Mouse (Mus musculus) midbrain, embryonic 10.5 days (tissue): ENCODE measurements at regions not wholly inside any gene's neighbourhood (a gene's known extent, or its start where the extent isn't known, plus 50 kb on each side); places are given as distances from the start of the nearest gene placed in this dataset.

Experiments
- DNase-seq: peaks from one replicate; pipeline ENCODE4 v3.0.0-alpha.2; 2017; ENCODE audit warnings: low spot score
- H3K27ac ChIP-seq: fragments of 300-500 bp; sonication (generic); replicated peaks from 2 replicates; pipeline ENCODE4 v1.5.1; 2016; ENCODE audit warnings: mild to moderate bottlenecking
- H3K27me3 ChIP-seq: fragments of 300-500 bp; sonication (generic); 2 replicates; pipeline ENCODE4 v1.6.1; 2016; ENCODE audit warnings: low read depth, mild to moderate bottlenecking; ENCODE audit not compliant: poor library complexity, severe bottlenecking
- H3K36me3 ChIP-seq: fragments of 300-500 bp; sonication (generic); 2 replicates; pipeline ENCODE4 v1.6.1; 2016; ENCODE audit warnings: mild to moderate bottlenecking, moderate library complexity
- H3K4me1 ChIP-seq: fragments of 300-500 bp; sonication (generic); 2 replicates; pipeline ENCODE4 v1.6.1; 2016
- H3K4me3 ChIP-seq: fragments of 300-500 bp; sonication (generic); 2 replicates; pipeline ENCODE4 v1.5.1; 2016; ENCODE audit warnings: mild to moderate bottlenecking, moderate library complexity
- H3K9me3 ChIP-seq: fragments of 300-500 bp; sonication (generic); replicated peaks from 2 replicates; pipeline ENCODE4 v1.6.1; 2016; ENCODE audit warnings: mild to moderate bottlenecking
- WGBS: fragments of 180-500 bp; shearing (Covaris S2); methylation state at CpG from one replicate; pipeline ENCODE4 v1.1.7; 2016; 5-methylcytosine and 5-hydroxymethylcytosine counted together

DNA sequence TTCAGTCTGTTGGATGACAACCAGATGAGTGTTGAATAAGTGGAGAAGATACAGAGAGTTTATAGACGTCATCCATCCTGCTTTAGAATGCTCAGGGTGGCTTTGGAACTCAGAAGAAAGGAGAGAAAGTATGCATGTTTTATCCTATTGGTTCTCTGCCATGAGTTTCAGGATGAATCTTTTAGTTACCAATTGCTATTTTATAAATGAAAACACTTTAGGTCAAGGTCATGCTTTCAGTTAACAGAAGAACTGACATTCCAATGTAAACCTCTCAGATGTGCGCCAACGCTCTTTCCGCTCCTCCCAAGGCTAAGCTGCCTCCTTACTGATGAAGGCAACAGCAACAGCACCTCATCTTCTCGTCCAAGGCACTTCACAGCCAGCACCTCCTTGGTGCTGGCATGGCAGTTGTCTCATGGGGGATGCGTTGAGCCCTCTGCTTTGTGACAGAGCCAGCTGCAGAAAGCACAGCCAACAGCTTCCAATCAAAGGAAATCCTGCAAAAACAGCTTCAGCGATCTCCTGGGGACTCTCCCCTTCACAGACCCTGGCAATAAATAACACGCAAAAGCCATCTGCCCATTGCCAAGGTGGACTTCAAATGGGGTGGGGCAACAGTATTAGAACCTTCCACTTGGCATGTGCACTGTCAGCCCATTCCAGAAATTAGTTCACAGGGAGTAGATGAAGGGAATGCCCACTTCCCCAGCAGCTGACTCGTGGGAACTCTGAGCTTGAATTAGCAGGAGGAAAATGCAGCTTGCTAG lies 580.9 kb upstream of the Klf4 start:
- peaks cover 4% of the 10 kb centered on the region; the same call in 1 of the 2 replicates for H3K4me1 ChIP-seq
- H3K9me3 ChIP-seq, result no peaks in the 10 kb centered on the region
- H3K27ac ChIP-seq, result no peak overlapping the region
- DNase-seq, result no peak
- no peaks in the 10 kb centered on the region for H3K27me3 ChIP-seq
- WGBS, result 71% methylated on average over 9 of the region's 9 CpGs
- H3K36me3 ChIP-seq, result no peaks in the 10 kb centered on the region
- no peak overlapping the region for H3K4me3 ChIP-seq

- no peak overlapping the region for H3K4me3 ChIP-seq
- no peaks in the 10 kb centered on the region for H3K4me1 ChIP-seq
- H3K9me3 ChIP-seq, result no peaks in the 10 kb centered on the region
- WGBS, result 83% methylated on average over 4 of the region's 4 CpGs
- H3K27me3 ChIP-seq, result no peaks in the 10 kb centered on the region
- DNase-seq, result no peak
- no peaks in the 10 kb centered on the region for H3K36me3 ChIP-seq
- no peak overlapping the region for H3K27ac ChIP-seq
Observed at GRCm38 (mm10) chr4:56106962-56107361, 574.7 kb upstream of the Klf4 start.

DNA sequence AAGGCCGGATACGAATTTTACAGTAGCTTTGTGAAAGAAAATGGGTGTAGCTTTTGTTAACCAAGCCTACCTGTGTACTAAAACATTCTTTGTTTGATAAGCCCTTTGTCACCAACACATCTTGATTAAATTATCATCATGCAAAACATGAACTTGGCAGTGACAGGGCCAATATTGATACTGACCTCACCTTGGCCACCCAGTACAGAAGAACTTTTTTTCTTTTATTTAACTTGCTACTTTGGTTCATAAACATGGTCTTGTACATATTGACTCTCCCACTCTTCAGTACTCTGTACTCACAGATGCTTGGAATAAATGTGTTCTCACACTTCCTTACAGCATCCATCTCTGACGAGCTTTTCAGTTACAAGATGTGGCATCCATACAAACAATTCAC lies 570.0 kb upstream of the Klf4 start:
- Histone ChIP-seq H3K27ac (no peak overlapping the region), H3K4me3 (no peak overlapping the region)
- 92% methylated on average over 3 of the region's 3 CpGs for WGBS

GRCm38 (mm10) chr4:56090796-56091195 lies 558.5 kb upstream of the Klf4 start:
- Histone ChIP-seq H3K4me1 (peaks cover 3% of the 10 kb centered on the region; the same call in 1 of the 2 replicates), H3K27ac (no peak overlapping the region), H3K9me3 (no peaks in the 10 kb centered on the region), H3K4me3 (no peak overlapping the region), H3K36me3 (no peaks in the 10 kb centered on the region), H3K27me3 (no peaks in the 10 kb centered on the region)
- WGBS, result 76% methylated on average over 1 of the region's 1 CpGs
- DNase-seq, result no peak

More for the DNA sequence above, 570.0 kb upstream of the Klf4 start:
- no peaks in the 10 kb centered on the region for H3K4me1 ChIP-seq
- no peaks in the 10 kb centered on the region for H3K27me3 ChIP-seq
- H3K36me3 ChIP-seq, result no peaks in the 10 kb centered on the region
- DNase-seq, result no peak
- no peaks in the 10 kb centered on the region for H3K9me3 ChIP-seq

- Histone ChIP-seq H3K36me3 (no peaks in the 10 kb centered on the region), H3K4me3 (no peak overlapping the region), H3K9me3 (no peaks in the 10 kb centered on the region), H3K27ac (no peak overlapping the region), H3K27me3 (no peaks in the 10 kb centered on the region), H3K4me1 (peaks cover 3% of the 10 kb centered on the region; the same call in 1 of the 2 replicates)
- WGBS, result 64% methylated on average over 4 of the region's 4 CpGs
- no peak for DNase-seq
Observed at GRCm38 (mm10) chr4:56088701-56089100, 556.4 kb upstream of the Klf4 start.

GRCm38 (mm10) chr4:56086306-56086705 lies 554.0 kb upstream of the Klf4 start:
- Histone ChIP-seq H3K4me3 (no peak overlapping the region), H3K36me3 (no peaks in the 10 kb centered on the region), H3K4me1 (peaks cover 3% of the 10 kb centered on the region; the same call in 1 of the 2 replicates), H3K27me3 (no peaks in the 10 kb centered on the region), H3K9me3 (no peaks in the 10 kb centered on the region), H3K27ac (no peak overlapping the region)
- DNase-seq, result no peak

DNA sequence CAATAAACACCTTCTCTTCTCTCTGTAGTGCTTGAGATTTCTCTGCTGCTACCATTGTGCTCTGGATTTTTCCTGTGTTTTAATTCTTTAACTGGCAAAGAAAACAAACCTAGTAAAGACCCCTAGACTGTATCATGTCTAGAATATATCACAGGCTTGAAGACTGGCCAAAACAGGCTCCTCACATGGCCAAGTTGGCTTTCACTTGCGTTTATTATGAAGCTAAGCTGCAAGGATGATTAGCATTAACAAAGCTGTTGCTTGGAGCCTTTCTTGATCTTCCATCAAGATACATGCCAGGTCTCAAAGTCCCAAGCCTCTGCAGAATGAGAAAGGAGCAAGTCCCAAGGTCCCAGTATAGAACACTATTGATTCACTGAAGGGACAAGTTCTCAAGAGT lies 551.9 kb upstream of the Klf4 start:
- Histone ChIP-seq H3K36me3 (no peaks in the 10 kb centered on the region), H3K4me3 (no peak overlapping the region), H3K27me3 (no peaks in the 10 kb centered on the region), H3K4me1 (peaks cover 3% of the 10 kb centered on the region; the same call in 1 of the 2 replicates), H3K27ac (no peak overlapping the region), H3K9me3 (no peaks in the 10 kb centered on the region)
- 75% methylated on average over 1 of the region's 1 CpGs for WGBS
- DNase-seq, result no peak

GRCm38 (mm10) chr4:56082411-56082810 lies 550.1 kb upstream of the Klf4 start:
- Histone ChIP-seq H3K4me3 (no peak overlapping the region), H3K27me3 (no peaks in the 10 kb centered on the region)
- WGBS, result 90% methylated on average over 5 of the region's 5 CpGs

DNA sequence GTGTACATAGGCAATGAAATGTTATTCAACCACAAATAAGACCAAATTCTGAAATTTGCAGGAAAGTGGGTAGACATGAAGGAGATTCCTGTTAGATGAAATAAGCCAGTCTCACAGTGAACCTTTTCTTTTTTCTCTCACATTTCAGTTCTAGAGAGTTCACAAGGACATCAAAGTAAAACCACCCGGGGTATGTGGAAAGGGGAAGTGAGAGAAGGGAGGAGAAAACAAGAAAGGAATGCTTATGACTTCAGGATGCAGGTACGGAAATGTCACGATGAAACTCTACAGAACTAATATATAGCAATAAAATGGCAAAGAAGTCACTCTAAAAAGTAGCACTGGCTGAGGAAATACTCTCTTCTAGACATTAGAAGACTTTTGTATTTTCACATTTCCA lies 548.7 kb upstream of the Klf4 start:
- no peak for DNase-seq
- Histone ChIP-seq H3K4me3 (no peak overlapping the region), H3K9me3 (no peaks in the 10 kb centered on the region), H3K36me3 (no peaks in the 10 kb centered on the region), H3K27ac (no peak overlapping the region), H3K27me3 (no peaks in the 10 kb centered on the region), H3K4me1 (no peaks in the 10 kb centered on the region)
- WGBS, result 92% methylated on average over 3 of the region's 3 CpGs

More at GRCm38 (mm10) chr4:56082411-56082810, 550.1 kb upstream of the Klf4 start:
- Histone ChIP-seq H3K36me3 (no peaks in the 10 kb centered on the region), H3K4me1 (no peaks in the 10 kb centered on the region), H3K9me3 (no peaks in the 10 kb centered on the region), H3K27ac (no peak overlapping the region)
- DNase-seq, result no peak

DNA sequence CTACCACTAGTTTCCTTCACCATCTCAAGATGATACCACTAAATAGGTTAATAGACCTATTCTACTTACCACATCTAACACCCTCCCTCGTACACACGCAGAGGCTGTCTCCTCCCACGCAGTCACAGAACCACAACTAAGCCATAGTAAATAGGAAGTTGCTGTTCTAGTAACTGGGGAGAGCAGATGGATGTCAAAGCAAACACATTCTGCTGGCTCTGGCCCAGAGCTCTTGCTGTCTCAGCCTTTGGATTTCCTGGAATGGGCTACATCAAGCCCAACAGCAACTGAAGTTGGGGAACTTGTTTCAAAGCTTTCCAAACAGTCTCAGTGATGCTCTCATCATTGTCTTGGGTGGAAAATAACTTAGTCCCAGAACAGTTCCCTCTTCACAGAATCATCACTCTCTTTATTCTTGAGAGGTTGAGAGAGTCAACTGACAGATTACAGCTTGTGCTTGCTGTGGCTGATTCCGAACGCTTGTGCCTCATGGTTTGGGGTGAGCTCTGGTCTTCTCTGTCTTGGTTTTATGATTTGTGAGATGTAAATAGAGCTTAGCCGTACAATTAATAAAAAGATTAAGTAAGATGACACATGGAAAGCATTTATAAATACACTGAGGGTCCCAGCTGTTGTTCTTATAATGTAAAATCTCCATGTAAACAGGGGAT lies 538.5 kb upstream of the Klf4 start:
- Histone ChIP-seq H3K4me1 (no peaks in the 10 kb centered on the region), H3K4me3 (no peak overlapping the region), H3K36me3 (no peaks in the 10 kb centered on the region), H3K27ac (no peak overlapping the region), H3K27me3 (no peaks in the 10 kb centered on the region), H3K9me3 (no peaks in the 10 kb centered on the region)
- DNase-seq, result no peak
- 88% methylated on average over 6 of the region's 6 CpGs for WGBS

GRCm38 (mm10) chr4:56068859-56069258 lies 536.6 kb upstream of the Klf4 start:
- WGBS, result 90% methylated on average over 4 of the region's 4 CpGs
- no peak for DNase-seq
- H3K4me1 ChIP-seq, result no peaks in the 10 kb centered on the region

DNA sequence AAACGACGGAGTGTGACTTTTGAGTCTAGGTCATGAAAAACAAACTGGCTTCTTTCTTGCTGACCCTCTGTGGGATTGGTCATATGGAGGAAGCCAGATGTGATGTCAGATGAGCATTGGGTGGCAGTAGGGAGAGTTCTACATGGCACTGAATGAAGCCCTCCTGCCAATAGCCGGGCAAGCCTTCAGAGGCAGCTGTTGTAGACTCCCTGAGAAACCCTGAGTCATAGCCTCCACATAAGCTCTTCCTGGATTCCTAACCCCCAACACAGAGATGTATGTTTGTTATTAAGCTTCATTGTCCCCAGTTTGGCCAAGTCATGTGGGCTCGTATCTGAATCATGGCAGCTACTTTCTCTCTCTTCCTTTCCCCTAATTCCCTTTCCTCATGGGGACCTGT lies 532.4 kb upstream of the Klf4 start:
- Histone ChIP-seq H3K27ac (no peak overlapping the region), H3K36me3 (no peaks in the 10 kb centered on the region), H3K9me3 (no peaks in the 10 kb centered on the region), H3K27me3 (no peaks in the 10 kb centered on the region), H3K4me3 (no peak overlapping the region), H3K4me1 (no peaks in the 10 kb centered on the region)
- DNase-seq, result no peak
- 89% methylated on average over 4 of the region's 4 CpGs for WGBS

More at GRCm38 (mm10) chr4:56068859-56069258, 536.6 kb upstream of the Klf4 start:
- Histone ChIP-seq H3K4me3 (no peak overlapping the region), H3K27me3 (no peaks in the 10 kb centered on the region), H3K36me3 (no peaks in the 10 kb centered on the region), H3K9me3 (no peaks in the 10 kb centered on the region), H3K27ac (no peak overlapping the region)

DNA sequence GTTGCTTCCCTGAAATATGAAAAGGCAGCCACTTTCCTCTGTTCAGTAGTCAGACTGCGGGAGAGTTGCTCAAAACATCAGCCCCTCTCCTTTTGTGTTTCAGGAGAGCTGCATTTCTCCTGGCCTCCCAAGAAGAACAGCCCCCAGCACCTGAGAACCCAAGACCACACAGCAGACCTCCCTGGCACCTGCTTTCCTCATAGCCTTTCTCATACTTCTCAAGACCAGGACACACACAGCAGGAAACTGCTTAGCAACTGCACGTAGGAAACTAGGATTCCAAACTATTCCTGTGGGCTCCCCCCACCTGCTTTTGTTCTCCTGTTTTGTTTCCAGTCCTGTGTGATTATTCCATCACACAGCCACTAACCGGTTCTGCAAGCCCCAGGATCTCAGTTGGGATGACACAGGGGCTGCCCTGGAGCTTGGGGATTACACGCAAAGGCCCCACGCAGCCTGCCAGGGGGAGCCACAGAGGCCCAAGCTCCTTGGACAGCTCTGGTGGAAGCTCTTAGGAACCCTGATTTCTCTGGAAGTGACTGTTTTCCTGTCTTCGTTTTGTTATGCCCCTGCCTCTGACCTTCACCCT lies 519.6 kb upstream of the Klf4 start:
- no peaks in the 10 kb centered on the region for H3K36me3 ChIP-seq
- H3K27ac ChIP-seq, result peak overlapping the region; percentile 43
- peak; percentile 18 for DNase-seq
- no peak overlapping the region for H3K4me3 ChIP-seq
- H3K4me1 ChIP-seq, result peaks cover 12% of the 10 kb centered on the region
- H3K9me3 ChIP-seq, result no peaks in the 10 kb centered on the region
- WGBS, result 26% methylated on average over 6 of the region's 6 CpGs
- H3K27me3 ChIP-seq, result no peaks in the 10 kb centered on the region
